Mouse (Mus musculus): Measurements from ENCODE around the gene Ackr4.

DNA sequence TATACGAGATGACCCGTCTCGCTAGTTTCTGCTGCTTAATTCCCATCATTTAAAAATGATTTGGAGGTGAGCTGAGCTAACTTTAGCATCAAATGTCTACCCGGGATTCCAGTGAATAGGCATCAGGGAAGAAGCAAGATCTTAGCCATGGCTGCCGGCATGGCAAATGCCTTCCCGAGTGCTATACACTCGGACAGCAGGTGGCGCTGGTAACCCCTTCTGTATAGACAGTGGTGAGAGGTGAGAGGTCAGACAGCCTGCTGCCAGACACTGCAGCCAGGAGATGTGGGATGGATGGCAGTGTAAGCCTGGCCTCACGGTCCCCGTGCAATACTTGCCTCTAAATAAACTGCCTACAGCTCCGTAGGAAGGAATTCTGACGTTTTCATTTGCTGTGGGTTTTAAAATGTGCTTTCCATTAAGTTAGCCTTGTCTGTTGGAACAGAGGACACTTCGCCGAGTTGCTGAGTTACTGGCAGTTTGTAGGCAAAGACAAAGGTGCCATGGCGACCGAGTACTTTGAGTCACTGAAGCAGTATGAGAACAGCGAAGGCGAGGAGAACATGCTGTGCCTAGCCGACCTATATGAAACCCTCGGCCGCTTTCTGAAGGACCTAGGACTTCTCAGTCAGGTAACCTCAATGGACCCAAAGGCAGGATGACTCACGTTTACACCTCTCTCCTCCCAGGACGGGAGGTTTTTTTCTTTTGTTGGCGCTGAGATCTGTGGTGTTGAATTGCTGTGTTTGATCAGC is 91.3 kb downstream of the Ackr4 start:
- TF ChIP-seq POLR2AphosphoS5 (IDR thresholded peaks at IDR 0.05; ENCODE audit: borderline replicate concordance, low read depth, low read length) = no peak
- no peak for TF ChIP-seq ZNF384 (IDR thresholded peaks at IDR 0.05; ENCODE audit: low read depth, low read length)
- TF ChIP-seq GATA1 (IDR thresholded peaks at IDR 0.05; ENCODE audit: low read depth, low read length) = no peak
- TF ChIP-seq CTCF (IDR thresholded peaks at IDR 0.05 in 2 of 3, conservative IDR thresholded peaks at IDR 0.05 in 1 of 3; ENCODE audit: control insufficient read depth in 1 of 3, insufficient read depth in 1 of 3, low read depth in 2 of 3, low read length in 3 of 3, poor library complexity in 1 of 3, severe bottlenecking in 1 of 3) = peak; percentile 85 to 87 (median 87)
- TF ChIP-seq KAT2A (conservative IDR thresholded peaks at IDR 0.05; ENCODE audit: low read depth, low read length) = no peak
- no peak for TF ChIP-seq UBTF (IDR thresholded peaks at IDR 0.05; ENCODE audit: borderline replicate concordance, insufficient read depth, low read depth, low read length)
- TF ChIP-seq ETS1 (IDR thresholded peaks at IDR 0.05; ENCODE audit: low read depth, low read length) = no peak
- TF ChIP-seq CHD2 (IDR thresholded peaks at IDR 0.05; ENCODE audit: low read length) = no peak
- TF ChIP-seq E2F4 (IDR thresholded peaks at IDR 0.05; ENCODE audit: borderline replicate concordance, low read depth, low read length) = no peak
- TF ChIP-seq HCFC1 (IDR thresholded peaks at IDR 0.05; ENCODE audit: low read depth, low read length) = no peak
- no peak for TF ChIP-seq POLR2AphosphoS2 (IDR thresholded peaks at IDR 0.05; ENCODE audit: low read length)
- TF ChIP-seq TCF12 (IDR thresholded peaks at IDR 0.05; ENCODE audit: low read depth, low read length) = no peak
- no peak for TF ChIP-seq MAX (IDR thresholded peaks at IDR 0.05; ENCODE audit: low read length)
